Mouse (Mus musculus): ENCODE data around the gene Otud1. TPM values are rescaled to one million over a fixed set of nuclear protein-coding genes. Genes with fewer than 3 reads are reported as not detected.
A peak's percentile ranks its signal among the peaks of the same experiment; 100 is the strongest.

Otud1 gene
- total RNA-seq (2021) = 1 to 10 TPM; 6.8 to 7.2 TPM
- polyA plus RNA-seq (2012; rRNA removed) = 18.9 and 27.3 TPM in 2 replicates
- long read RNA-seq, transcript Otud1-201 (1 exons, 2,832 nt) = major isoform, 11 of 11 reads
- long read RNA-seq, partial matches to known transcripts = 0 of 11 reads
- long read RNA-seq, other reads (novel, unspliced or antisense) = 0 of 11 reads

DNA sequence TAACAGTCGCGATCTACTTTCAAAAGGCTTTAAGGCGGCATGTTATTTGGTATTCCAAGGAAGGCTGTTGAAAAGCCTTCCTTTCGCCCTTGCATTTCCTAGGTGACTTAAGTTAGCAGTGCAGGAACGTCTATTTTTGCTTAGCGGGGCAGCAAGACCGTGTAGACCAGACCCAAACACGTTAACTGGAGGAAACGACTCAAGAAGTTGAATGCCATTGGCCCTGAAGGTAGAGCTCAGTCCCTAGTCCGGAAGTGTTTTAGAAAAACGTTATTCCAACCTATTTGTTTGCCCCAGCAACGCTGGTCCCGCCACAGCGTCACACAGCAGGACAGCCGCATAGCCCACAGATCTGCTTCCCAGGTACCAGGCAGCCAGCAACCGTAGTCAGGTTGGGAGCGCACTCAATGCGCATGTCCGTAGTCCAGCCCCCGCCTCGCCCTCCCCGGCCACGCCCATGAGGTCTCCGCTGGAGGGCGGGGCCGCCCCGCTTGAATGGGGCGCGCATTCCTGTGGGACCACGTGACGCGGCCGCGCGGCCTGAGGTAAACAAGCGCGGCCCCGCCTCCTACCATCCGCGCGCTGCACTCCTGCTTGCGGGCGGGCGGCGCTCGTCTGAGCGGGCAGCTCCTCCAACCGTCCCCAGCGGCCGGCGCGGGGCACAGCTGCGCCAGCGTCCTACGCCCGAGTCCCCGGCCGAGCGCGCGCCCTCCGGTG, at the start of gene Otud1:
TSS of gene Otud1 (plus strand) at position 595 of the 717 bp plus-strand sequence.
- peak; percentile 98 for DNase-seq

DNA sequence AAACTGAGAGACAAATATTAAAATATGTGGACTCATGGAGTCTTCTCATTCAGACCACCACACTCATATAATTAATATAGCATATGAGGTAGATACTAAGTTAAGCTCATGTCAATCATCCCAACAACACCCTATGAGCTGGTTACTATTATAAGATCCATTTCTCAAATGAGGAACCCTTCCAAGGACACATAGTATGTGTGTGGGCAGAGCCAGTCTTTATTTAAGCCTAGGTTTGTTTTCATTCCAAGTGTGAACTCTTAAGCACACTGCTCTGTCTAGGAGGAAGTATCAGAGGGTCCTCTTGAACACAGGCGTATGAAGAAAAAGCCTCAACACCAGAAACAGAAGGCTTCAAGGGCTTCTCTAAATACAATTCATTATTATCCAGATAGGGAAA, 49.7 kb upstream of the Otud1 start:
- DNase-seq = no peak

DNA sequence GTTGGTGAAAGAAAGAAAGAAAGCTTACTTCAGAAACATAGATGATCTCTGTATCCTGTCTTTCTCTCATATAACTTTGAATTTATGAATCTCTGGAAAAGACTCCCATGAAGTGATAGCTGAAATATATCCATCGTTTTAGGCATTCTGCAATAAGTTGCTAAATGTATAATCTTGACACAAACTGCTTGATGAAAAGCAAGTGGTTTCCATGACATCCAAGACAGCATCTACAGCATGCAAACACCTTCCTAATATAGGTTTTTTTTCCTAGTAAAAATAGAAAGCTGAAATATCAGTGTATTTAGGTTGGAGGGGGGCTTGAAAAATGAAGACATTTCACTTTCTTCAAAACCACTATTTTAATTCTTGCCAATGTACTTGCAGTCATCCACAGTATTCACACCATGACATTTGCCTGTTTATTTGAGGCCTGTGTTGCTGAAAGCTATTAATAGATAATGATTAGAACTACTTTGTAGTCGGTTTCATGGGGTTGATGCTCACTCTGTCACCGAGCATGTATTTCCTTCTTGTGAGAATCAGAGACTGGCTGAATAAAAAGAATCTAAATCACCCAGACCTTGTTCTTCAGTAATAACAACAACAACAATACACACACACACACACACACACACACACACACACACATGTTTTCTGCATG, 49.0 kb upstream of the Otud1 start:
- no peak for DNase-seq

DNA sequence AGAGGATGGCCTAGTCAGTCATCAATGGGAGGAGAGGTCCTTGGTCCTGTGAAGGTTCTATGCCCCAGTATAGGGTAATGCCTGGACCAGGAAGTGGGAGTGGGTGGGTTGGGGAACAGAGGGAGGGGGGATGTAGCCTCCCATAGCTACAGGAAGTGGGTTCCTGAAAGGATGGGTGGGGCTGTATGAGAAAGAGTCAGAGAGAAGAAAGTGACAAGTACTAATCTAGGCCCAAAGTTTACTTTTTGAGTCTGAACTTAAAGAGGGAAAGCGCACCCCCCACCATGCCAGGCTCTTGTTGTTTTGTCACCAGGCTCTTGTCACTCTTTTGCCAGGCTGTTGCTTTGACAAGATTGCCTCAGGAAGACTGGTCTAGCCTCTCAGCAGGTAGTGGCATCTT, 35.5 kb upstream of the Otud1 start:
- DNase-seq = no peak

DNA sequence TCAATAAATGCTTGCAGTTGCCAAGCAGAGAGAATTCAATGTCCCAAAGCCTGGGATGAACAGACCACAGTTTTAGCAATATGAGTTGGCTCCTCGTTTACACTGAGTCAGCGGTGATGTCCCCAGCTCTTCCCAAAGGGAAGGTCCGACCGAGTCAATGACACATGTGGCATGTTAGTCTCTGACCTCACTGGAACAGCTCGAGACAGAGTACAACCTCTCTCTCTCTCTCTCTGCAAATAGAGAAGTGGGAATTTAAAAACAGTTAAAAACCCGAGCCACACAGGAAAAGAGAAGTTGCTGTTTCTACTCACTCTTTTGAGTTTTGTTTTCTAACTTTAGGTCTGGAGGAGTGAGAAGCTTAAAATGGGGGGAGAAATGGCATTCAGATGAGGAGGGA, 30.5 kb upstream of the Otud1 start:
- DNase-seq = no peak

DNA sequence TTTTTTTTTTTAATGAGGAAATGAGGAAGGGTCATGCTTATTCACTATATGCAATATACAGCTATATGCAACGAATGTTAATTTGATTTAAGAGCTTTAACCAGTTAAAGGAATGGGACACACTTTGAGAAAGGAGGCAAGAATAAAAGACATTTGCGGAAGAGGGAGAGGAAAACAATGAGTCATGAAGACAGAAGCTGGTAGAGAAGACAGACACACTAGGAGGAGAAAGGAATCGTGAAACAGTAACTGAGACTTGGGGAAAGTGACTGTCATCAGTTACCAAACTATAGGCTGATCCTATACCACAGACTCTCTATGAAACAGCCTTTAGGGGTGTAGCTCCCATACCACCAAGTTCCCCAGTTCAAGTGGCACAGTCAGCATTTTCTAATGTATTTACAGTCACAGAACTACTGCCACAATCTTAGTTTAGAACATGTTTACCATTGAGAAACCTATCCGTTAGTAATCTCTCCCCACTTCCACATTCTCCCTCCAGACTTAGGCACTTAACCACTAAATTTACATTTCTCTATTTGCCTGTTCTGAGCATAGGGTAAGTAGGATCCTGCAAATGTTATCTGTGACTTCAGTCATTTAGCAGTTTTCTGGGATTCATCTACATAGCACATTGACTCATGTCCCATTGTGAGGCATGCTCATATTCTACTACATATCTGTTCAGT, 29.5 kb upstream of the Otud1 start:
- DNase-seq = no peak

DNA sequence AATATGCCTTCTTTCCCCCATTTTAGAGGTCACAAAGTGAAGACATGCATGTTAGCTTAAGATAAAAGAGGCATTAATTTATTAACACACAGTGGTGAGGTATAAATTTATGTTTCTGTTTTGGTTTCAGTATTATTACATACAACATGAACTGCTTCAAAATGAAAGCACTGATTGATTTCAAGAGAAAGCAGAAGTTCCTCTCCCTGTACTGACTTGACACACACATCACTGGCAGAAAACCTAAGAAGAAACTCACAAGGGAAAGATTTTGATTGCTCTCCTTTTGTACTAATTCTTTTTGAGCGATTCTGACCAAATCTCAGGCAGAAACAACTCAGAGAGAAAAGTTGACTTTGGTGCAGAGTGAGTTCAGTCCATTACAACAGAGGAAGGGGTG, 27.0 kb upstream of the Otud1 start:
- DNase-seq = no peak

DNA sequence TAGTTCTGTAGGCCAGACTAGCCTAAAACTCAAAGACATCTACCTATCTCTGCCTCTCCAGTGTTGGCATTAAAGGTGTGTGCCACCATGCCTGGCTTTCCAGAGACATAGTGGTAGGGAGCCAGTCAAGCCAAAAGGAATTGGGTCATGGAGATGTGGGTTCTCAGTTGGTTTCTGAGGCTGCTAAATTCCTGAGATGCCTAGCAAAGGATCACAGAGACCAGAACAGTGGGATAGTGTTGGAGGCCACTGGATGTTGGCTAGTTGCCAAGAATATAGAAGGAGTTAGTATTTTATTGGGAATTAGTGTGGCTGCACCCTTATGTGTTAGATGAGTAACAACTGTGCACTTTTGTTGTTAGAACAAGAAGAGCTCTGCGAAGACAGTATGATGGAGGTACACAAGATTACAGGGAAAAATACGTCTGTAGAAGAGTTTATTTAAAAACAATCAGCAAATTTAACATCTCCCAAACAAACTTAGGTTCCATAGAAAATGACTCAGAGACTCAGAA, 24.1 kb upstream of the Otud1 start:
- DNase-seq = no peak

DNA sequence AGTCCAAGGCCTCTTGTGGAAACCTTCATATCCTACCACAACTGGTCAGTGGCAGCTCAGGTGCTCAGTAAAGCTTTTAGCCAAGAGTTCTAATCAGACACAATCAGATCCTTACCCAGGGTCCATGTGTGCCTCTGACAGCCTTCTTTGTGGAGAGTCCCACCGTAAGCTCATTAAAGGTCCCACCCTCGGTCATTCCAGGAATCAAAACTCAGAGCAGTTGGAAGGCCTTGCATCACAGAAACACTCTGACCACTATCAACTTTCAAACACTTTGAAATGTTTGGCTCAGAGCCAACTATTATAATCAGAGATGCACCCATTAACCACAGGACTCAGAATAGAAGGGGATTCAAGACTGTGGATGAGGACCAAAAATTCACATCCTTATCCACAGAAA, 12.4 kb upstream of the Otud1 start:
- DNase-seq = no peak

DNA sequence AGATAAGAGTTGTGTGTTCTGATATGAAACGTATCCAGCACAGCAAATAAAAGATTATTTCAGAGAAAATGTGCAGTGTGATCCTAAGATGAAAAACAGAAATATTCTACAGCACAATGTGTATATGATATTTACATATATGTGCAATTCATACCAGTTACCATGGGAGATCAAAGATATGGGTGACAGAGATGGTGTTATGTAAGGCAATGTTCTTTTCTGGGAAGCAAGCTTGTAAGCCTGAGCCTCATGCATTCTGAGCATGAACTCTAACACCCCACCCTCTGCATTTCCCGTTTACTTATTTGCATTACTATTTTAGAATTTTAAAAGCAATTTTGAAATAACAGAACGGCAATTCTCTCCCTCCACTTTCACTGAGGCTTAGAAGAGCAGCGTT, 11.4 kb upstream of the Otud1 start:
- no peak for DNase-seq

DNA sequence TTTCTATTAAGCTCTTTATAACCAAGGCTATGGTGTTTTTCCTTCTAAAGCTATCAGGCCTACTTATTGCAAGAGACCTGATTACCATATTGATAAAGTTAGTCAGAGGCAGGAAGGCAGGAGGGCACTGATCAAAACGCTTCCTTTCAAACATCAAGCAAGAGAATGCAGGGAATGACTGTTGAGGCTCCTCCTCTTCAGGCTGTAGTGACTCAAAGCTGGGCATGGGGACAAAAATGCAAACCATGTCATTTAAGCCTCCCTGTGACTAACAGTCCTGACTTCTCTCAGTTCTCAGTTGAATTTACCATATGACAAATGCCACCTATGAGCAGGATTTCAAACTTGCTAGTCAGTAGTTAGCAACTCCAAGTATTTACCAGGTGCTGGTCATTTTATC, 10.6 kb upstream of the Otud1 start:
- peak; percentile 77 for DNase-seq

DNA sequence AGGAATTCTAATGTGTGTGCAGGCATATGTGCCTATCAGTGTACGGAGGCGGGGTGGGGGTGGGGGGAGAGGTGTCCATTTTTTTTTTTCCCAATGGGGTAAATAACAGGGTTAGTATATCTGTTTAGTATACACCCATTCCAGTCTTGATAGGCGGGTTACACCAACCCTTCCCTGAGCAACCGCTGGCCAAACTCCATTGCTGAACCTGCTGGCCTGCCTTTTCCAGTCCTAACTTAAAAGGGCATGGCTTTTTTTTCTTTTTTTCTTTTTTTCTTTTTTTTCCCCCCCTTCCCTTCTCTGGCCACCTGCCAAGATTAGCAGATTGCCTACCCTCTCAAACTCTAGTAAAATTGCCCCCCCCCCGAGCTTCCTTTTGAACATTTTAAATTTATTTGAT, 1.1 kb upstream of the Otud1 start:
- no peak for DNase-seq

DNA sequence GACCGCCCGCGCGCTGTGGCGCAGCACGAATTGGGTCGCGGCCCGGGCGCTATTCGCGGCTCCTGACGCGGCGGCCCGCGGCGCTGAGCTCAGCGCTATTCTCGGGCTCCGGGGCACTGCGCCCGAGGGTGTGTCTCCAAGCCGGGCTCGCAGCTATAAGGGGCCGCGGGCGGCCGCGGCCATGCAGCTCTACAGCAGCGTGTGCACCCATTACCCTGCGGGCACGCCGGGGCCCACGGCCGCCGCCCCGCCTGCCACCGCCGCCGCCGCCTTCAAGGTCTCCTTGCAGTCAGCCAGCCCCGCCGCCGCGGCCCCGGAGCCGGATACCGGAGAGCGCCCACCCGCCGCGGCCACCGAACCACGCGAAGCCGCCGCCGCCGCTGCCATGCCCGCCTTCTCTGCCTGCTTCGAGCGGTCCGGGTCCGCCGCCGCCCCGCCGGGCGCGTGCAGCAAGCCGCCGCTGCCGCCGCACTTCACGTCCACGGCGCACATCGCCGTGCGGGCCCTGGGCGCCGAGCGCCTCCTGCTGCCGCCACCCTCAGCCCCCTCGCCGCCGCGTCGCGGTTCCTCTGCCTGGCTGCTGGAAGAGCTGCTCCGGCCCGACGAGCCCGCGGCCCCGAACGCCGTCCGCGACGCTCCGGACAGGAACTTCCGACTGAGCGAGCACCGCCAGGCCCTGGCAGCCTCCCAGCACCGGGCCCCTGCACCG, 483 bp downstream of the Otud1 start:
- peak; percentile 78 for DNase-seq

DNA sequence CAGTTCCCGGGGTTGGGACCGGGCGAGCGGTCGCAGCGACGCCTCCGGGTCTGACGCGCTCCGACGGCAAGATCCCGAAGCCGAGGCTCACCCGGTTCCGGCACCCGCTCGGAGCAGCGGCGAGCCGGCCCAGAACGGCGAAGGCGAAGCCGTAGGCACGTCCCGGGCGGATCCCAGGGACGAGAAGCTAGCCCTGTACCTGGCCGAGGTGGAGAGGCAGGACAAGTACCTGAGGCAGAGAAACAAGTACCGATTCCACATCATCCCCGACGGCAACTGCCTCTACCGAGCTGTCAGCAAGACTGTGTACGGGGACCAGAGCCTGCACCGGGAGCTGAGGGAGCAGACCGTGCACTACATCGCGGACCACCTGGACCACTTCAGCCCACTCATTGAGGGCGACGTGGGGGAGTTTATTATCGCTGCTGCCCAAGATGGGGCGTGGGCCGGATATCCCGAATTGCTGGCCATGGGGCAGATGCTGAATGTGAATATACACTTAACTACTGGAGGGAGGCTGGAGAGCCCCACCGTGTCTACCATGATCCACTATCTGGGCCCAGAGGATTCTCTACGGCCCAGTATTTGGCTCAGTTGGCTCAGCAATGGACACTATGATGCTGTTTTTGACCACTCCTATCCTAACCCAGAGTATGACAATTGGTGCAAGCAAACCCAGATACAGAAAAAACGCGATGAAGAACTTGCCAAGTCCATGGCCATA, 1.3 kb downstream of the Otud1 start:
- peak; percentile 63 for DNase-seq

DNA sequence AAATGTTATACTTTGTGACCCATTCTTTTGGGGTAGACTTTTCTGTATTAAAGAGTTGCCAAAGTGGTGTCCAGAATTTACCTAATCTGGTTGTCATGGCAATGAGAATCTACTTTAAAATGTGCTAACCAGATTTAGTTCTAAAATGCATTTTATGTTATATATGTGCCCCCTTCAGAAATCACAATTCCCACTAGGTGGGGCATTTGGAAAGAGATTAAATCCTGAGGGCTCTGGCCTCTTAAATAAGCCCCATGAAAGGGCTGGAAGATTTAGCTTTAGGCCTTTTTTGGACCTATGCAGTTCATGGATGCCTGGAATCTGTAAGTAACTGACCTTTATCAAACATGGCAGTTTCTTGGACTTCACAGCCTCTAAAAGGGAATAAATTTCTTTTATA, 3.3 kb downstream of the Otud1 start:
- no peak for DNase-seq

DNA sequence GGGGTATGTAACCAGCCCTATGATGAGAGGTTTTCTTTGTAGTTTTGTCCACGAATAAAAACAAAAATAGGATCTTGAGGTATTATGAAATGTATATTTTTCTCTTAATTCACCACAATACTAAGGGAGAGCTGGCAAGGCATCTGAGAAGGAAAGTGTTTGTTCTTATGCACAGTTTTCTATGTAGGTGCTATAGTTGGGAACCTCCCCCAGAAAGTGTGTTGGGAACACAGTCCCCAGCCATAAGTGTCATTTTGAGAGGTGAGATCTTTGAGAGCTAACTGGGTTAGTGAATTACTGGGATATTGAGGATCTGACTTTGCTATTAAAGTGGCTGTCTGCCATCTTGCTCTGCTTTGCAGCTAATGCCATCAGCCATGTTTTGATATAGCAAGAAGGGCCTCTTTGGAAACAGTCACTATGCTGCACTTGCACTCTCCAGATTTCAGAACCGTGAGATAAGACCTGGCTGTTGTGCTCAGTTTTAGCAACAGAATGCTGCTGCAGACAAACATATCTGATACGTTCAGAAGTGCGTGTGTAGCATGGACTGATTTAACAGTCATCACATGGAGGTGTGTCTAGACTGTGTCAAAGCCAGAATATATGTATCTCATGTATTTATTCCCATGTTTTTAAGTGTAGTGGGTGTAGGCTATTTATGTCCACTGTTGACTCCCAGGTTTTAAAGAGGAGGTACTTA, 5.7 kb downstream of the Otud1 start:
- DNase-seq = no peak

DNA sequence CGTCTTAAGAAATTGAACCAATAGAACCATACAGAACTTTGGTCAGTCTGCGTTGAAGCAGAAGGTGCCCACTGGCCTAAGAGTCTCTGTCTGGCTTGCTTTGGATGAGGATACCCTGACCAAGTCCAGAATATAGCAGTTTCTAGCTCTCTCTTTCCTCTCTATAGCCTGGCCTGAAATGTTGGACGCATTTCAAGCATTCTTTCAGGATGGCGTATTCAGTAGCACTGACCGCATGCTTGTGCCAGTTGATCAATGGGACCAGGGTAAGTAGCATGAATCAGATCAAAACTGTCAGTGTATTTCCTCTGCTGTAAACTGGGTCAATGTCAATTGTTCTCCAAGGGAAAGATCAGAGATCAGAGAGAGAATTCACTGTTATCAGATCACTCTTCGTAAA, 6.6 kb downstream of the Otud1 start:
- DNase-seq = peak; percentile 75

DNA sequence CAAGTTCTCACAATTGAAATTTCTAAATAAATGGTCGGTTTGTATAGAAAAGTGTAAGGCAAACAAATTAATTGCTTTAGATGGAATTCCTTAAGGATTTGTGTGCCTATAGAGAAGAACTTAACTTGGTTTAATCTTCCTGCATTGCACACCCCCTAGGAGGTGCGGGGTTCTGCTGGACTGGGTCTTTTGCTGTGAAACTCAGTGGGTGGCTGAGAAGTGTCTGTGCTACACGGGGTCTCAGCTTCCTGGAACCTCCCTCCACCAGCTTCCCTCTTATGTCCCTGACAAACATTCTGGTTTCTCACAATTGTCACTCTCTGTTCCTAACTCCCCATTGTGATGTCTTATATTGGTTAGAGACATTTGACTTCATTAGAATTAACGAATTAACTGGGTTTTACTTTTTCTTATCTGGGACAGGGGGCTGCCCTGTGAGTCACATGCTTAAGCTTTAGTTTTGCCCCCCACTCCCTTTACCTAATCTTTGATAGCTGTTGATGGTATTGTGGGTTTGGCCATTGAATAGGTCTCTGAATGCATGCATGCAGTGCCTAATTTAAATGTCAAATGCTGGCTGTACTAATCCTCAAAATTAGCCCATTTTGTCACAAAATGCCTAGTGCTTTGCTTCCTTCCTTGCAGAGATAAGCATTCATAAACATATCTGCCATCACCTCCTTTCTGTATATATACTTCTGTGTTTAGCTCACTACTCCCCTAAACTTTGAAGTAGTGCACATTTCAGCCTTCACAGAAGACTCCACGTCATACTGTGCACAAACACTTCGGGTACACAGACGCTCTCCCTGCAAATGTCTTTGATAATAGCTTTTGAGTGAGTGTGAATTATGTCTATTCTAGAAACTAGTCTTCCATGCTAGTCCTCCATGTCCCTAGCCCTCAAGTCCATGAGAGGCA, 7.3 kb downstream of the Otud1 start:
- DNase-seq = no peak

DNA sequence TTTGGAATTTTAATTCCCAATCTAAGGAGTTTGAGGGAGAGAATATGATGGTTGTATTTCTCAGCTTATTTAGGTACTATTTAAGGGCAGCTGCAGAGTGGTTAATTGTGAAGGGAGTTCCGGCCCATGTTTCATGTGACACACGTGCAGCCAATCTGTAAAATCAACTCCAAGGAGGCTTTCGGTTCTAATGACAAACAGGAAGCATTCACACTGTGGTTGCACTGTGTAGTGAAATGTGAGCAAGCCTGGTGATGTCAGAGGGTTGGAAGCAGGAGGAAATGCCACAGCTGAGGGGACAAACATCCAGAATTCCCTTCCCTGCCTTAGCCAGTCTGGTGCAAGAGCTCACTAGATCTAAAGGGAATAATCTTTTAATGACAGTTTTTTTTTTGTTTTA, 8.3 kb downstream of the Otud1 start:
- peak; percentile 26 for DNase-seq
